Mouse (Mus musculus): ENCODE data around the gene Car7.

GRCm38 (mm10) chr8:104533971-104534778 lies at the start of gene Car7, which contains the start of gene Nae1:
- TF ChIP-seq CTCF (IDR thresholded peaks at IDR 0.05; ENCODE audit: extremely low read depth, insufficient read depth, low read length), result peak; percentile 83
- TF ChIP-seq POLR2A (IDR thresholded peaks at IDR 0.05; ENCODE audit: extremely low read depth, insufficient read depth, low read length), result peak; percentile 87
